Mouse (Mus musculus) gastrocnemius, postnatal 25 days (tissue): ENCODE measurements around the gene Rnf144b. TPM values are rescaled to one million over a fixed set of nuclear protein-coding genes. Genes with fewer than 3 reads are reported as not detected.

Experiments used
- DNase-seq: peaks from one replicate; pipeline ENCODE4 v3.0.0; 2022
- total RNA-seq, 2 experiments: library from RNA; stranded (reverse); gene quantifications; 1 replicate in 1 of 2; 2 replicates in 1 of 2; pipeline ENCODE4 v1.2.3; 2021

Rnf144b gene
- total RNA-seq, 2 experiments from 2014 or later: 11.3 to 12.3 TPM

GRCm38 (mm10) chr13:47223576-47224538 lies 101.4 kb downstream of the Rnf144b start:
- peak; percentile 75 for DNase-seq

- DNase-seq: no peak
Measured at GRCm38 (mm10) chr13:47224648-47225323, 102.3 kb downstream of the Rnf144b start.

- DNase-seq: no peak
Measured at GRCm38 (mm10) chr13:47225324-47225697, 102.9 kb downstream of the Rnf144b start.

GRCm38 (mm10) chr13:47225802-47226201 lies 103.3 kb downstream of the Rnf144b start:
- DNase-seq: no peak

- DNase-seq: no peak
Measured at GRCm38 (mm10) chr13:47226521-47226920, 104.1 kb downstream of the Rnf144b start.

- DNase-seq: no peak
Measured at GRCm38 (mm10) chr13:47228201-47228600, 105.7 kb downstream of the Rnf144b start.

GRCm38 (mm10) chr13:47228626-47229190 lies 106.3 kb downstream of the Rnf144b start:
- no peak for DNase-seq

GRCm38 (mm10) chr13:47232163-47232562 lies 109.7 kb downstream of the Rnf144b start:
- DNase-seq: no peak

GRCm38 (mm10) chr13:47237376-47237775 lies 114.9 kb downstream of the Rnf144b start:
- no peak for DNase-seq

GRCm38 (mm10) chr13:47238131-47238530 lies 115.7 kb downstream of the Rnf144b start:
- no peak for DNase-seq

- no peak for DNase-seq
Measured at GRCm38 (mm10) chr13:47243569-47243968, 121.1 kb downstream of the Rnf144b start.

- DNase-seq: peak; percentile 35
Measured at GRCm38 (mm10) chr13:47244771-47245170, 122.3 kb downstream of the Rnf144b start.

- no peak for DNase-seq
Measured at GRCm38 (mm10) chr13:47246459-47246858, 124.0 kb downstream of the Rnf144b start.

GRCm38 (mm10) chr13:47247156-47247800 lies 124.8 kb downstream of the Rnf144b start:
- DNase-seq: no peak

- no peak for DNase-seq
Measured at GRCm38 (mm10) chr13:47248289-47249010, 126.0 kb downstream of the Rnf144b start.

GRCm38 (mm10) chr13:47250615-47251014 lies 128.2 kb downstream of the Rnf144b start:
- DNase-seq: no peak

GRCm38 (mm10) chr13:47251114-47251764 lies 128.8 kb downstream of the Rnf144b start:
- DNase-seq: no peak

GRCm38 (mm10) chr13:47253711-47254110 lies 131.3 kb downstream of the Rnf144b start:
- DNase-seq: no peak

- DNase-seq: no peak
Measured at GRCm38 (mm10) chr13:47259297-47259696, 136.8 kb downstream of the Rnf144b start.

- DNase-seq: no peak
Measured at GRCm38 (mm10) chr13:47261961-47262360, 139.5 kb downstream of the Rnf144b start.

- DNase-seq: peak; percentile 72
Measured at GRCm38 (mm10) chr13:47264382-47264781, 141.9 kb downstream of the Rnf144b start.
